Mouse (Mus musculus): ENCODE measurements around the gene Slc35f5. TPM values are rescaled to one million over a fixed set of nuclear protein-coding genes. Genes with fewer than 3 reads are reported as not detected.
A peak's percentile ranks its signal among the peaks of the same experiment; 100 is the strongest.

Slc35f5 gene
- polyA plus RNA-seq, 1 experiment: 7.8 TPM

GRCm38 (mm10) chr1:125542008-125542999 lies 18.1 kb upstream of the Slc35f5 start:
- H3K27me3 ChIP-seq (ENCODE audit: control insufficient read depth, insufficient read depth, insufficient read length): no peaks in the 10 kb centered on the region
- H3K36me3 ChIP-seq (ENCODE audit: control insufficient read depth, insufficient read depth): no peaks in the 10 kb centered on the region
- no peaks in the 10 kb centered on the region for H3K79me3 ChIP-seq (ENCODE audit: low read depth)
- H3K4me3 ChIP-seq (ENCODE audit: insufficient read depth, poor library complexity, severe bottlenecking): no peak overlapping the region
- H3K79me2 ChIP-seq (ENCODE audit: control insufficient read depth, insufficient read depth): no peaks in the 10 kb centered on the region
- TF ChIP-seq CEBPB (IDR thresholded peaks at IDR 0.05; ENCODE audit: low read depth) (no peak), CTCF (IDR thresholded peaks at IDR 0.05; ENCODE audit: control insufficient read depth, insufficient read depth, insufficient read length) (no peak), USF1 (IDR thresholded peaks at IDR 0.05; ENCODE audit: low read depth) (no peak), FOSL1 (IDR thresholded peaks at IDR 0.05; ENCODE audit: insufficient read depth, low read length, poor library complexity, severe bottlenecking) (no peak), MAX (IDR thresholded peaks at IDR 0.05) (no peak), MYOG (IDR thresholded peaks at IDR 0.05; ENCODE audit: control insufficient read depth, extremely low read depth, insufficient read length) (no peak), MYOD1 (IDR thresholded peaks at IDR 0.05; ENCODE audit: control insufficient read depth, insufficient read length, low read depth) (no peak)
- H3ac ChIP-seq (ENCODE audit: control insufficient read depth, insufficient read length, low read depth): no peak overlapping the region

GRCm38 (mm10) chr1:125549872-125550271 lies 10.5 kb upstream of the Slc35f5 start:
- H3K79me2 ChIP-seq (ENCODE audit: control insufficient read depth, insufficient read depth): no peaks in the 10 kb centered on the region
- no peaks in the 10 kb centered on the region for H3K36me3 ChIP-seq (ENCODE audit: control insufficient read depth, insufficient read depth)
- no peaks in the 10 kb centered on the region for H3K27me3 ChIP-seq (ENCODE audit: control insufficient read depth, insufficient read depth, insufficient read length)
- no peaks in the 10 kb centered on the region for H3K79me3 ChIP-seq (ENCODE audit: low read depth)
- no peak overlapping the region for H3K4me3 ChIP-seq (ENCODE audit: insufficient read depth, poor library complexity, severe bottlenecking)
- no peak overlapping the region for H3ac ChIP-seq (ENCODE audit: control insufficient read depth, insufficient read length, low read depth)
- TF ChIP-seq CEBPB (IDR thresholded peaks at IDR 0.05; ENCODE audit: low read depth) (no peak), USF1 (IDR thresholded peaks at IDR 0.05; ENCODE audit: low read depth) (no peak), MYOG (IDR thresholded peaks at IDR 0.05; ENCODE audit: control insufficient read depth, extremely low read depth, insufficient read length) (no peak), CTCF (IDR thresholded peaks at IDR 0.05; ENCODE audit: control insufficient read depth, insufficient read depth, insufficient read length) (no peak)

GRCm38 (mm10) chr1:125550359-125550758 lies 10.0 kb upstream of the Slc35f5 start:
- Histone ChIP-seq H3K36me3 (ENCODE audit: control insufficient read depth, insufficient read depth) (no peaks in the 10 kb centered on the region), H3K4me3 (ENCODE audit: insufficient read depth, poor library complexity, severe bottlenecking) (no peak overlapping the region), H3K27me3 (ENCODE audit: control insufficient read depth, insufficient read depth, insufficient read length) (no peaks in the 10 kb centered on the region), H3K79me3 (ENCODE audit: low read depth) (no peaks in the 10 kb centered on the region), H3ac (ENCODE audit: control insufficient read depth, insufficient read length, low read depth) (no peak overlapping the region), H3K79me2 (ENCODE audit: control insufficient read depth, insufficient read depth) (no peaks in the 10 kb centered on the region)
- TF ChIP-seq CTCF (IDR thresholded peaks at IDR 0.05; ENCODE audit: control insufficient read depth, insufficient read depth, insufficient read length): no peak
- no peak for TF ChIP-seq FOSL1 (IDR thresholded peaks at IDR 0.05; ENCODE audit: insufficient read depth, low read length, poor library complexity, severe bottlenecking)
- TF ChIP-seq MYOD1 (IDR thresholded peaks at IDR 0.05; ENCODE audit: control insufficient read depth, insufficient read length, low read depth): no peak
- TF ChIP-seq MAX (IDR thresholded peaks at IDR 0.05): no peak
- no peak for TF ChIP-seq USF1 (IDR thresholded peaks at IDR 0.05; ENCODE audit: low read depth)
- no peak for TF ChIP-seq MYOG (IDR thresholded peaks at IDR 0.05; ENCODE audit: control insufficient read depth, extremely low read depth, insufficient read length)
- no peak for TF ChIP-seq CEBPB (IDR thresholded peaks at IDR 0.05; ENCODE audit: low read depth)

- Histone ChIP-seq H3K79me3 (ENCODE audit: low read depth) (no peaks in the 10 kb centered on the region), H3K4me3 (ENCODE audit: insufficient read depth, poor library complexity, severe bottlenecking) (no peak overlapping the region), H3K79me2 (ENCODE audit: control insufficient read depth, insufficient read depth) (no peaks in the 10 kb centered on the region), H3K27me3 (ENCODE audit: control insufficient read depth, insufficient read depth, insufficient read length) (no peaks in the 10 kb centered on the region), H3ac (ENCODE audit: control insufficient read depth, insufficient read length, low read depth) (no peak overlapping the region), H3K36me3 (ENCODE audit: control insufficient read depth, insufficient read depth) (no peaks in the 10 kb centered on the region)
- TF ChIP-seq CTCF (IDR thresholded peaks at IDR 0.05; ENCODE audit: control insufficient read depth, insufficient read depth, insufficient read length): no peak
- TF ChIP-seq MAX (IDR thresholded peaks at IDR 0.05): no peak
- TF ChIP-seq CEBPB (IDR thresholded peaks at IDR 0.05; ENCODE audit: low read depth): no peak
These were observed 8.8 kb upstream of the Slc35f5 start for GRCm38 (mm10) chr1:125551564-125551963.

DNA sequence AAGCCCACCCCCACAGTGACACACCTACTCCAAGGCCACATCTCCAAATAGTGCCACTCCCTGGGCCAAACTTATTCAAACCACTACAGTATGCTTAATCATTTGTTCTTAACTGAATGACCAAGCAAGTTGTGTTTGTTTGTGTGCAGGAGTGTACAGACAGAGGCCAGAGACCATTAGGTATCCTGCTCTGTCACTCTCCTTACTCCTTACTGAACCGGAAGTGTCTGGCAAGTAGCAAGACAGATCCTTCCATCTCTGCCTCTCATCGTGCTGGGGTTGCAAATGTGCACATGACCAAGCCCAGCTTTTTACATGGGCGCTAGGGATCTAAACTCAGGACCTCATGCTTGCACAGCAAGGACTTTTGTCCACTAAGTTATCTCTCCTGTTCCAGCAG lies 1.1 kb upstream of the Slc35f5 start:
- TF ChIP-seq CEBPB (IDR thresholded peaks at IDR 0.05; ENCODE audit: low read depth): no peak
- TF ChIP-seq MAX (IDR thresholded peaks at IDR 0.05): no peak
- Histone ChIP-seq H3K4me3 (ENCODE audit: insufficient read depth, poor library complexity, severe bottlenecking) (no peak overlapping the region), H3ac (ENCODE audit: control insufficient read depth, insufficient read length, low read depth) (no peak overlapping the region), H3K27me3 (ENCODE audit: control insufficient read depth, insufficient read depth, insufficient read length) (no peaks in the 10 kb centered on the region), H3K79me3 (ENCODE audit: low read depth) (peaks cover 9% of the 10 kb centered on the region), H3K79me2 (ENCODE audit: control insufficient read depth, insufficient read depth) (peaks cover 15% of the 10 kb centered on the region), H3K36me3 (ENCODE audit: control insufficient read depth, insufficient read depth) (no peaks in the 10 kb centered on the region)

DNA sequence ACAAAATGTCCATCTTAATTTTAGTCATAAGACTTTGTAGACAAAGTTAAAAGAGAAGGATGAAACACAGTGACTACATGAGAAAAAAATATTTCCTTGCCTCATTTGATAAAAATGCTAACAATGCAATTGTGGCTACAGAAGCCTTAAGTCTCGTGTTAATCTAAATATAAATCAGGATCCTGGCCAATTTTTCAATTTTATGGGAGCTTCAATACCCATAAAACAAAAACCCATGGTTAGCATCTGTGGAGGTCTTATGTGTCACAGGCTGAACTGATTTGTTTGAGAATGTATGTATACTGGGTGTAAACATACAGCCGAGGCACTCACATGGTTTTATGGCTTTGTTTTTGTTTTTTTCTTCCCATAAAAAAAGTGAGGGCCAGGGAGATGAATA lies 674 bp upstream of the Slc35f5 start:
- peak overlapping the region; percentile 64 for H3ac ChIP-seq (ENCODE audit: control insufficient read depth, insufficient read length, low read depth)
- H3K79me2 ChIP-seq (ENCODE audit: control insufficient read depth, insufficient read depth): peaks cover 15% of the 10 kb centered on the region
- H3K4me3 ChIP-seq (ENCODE audit: insufficient read depth, poor library complexity, severe bottlenecking): peak overlapping the region; percentile 61
- H3K79me3 ChIP-seq (ENCODE audit: low read depth): peaks cover 9% of the 10 kb centered on the region
- H3K27me3 ChIP-seq (ENCODE audit: control insufficient read depth, insufficient read depth, insufficient read length): no peaks in the 10 kb centered on the region
- TF ChIP-seq MYOD1 (IDR thresholded peaks at IDR 0.05; ENCODE audit: control insufficient read depth, insufficient read length, low read depth): no peak
- no peak for TF ChIP-seq MYOG (IDR thresholded peaks at IDR 0.05; ENCODE audit: control insufficient read depth, extremely low read depth, insufficient read length)
- H3K36me3 ChIP-seq (ENCODE audit: control insufficient read depth, insufficient read depth): no peaks in the 10 kb centered on the region

Data from C2C12 (cell line).